Mouse (Mus musculus): ENCODE data around the gene Smarca1.

- TF ChIP-seq CTCF (IDR thresholded peaks at IDR 0.05; ENCODE audit: control insufficient read depth, insufficient read depth, insufficient replicate concordance, low read depth, low read length) (no peak), POLR2A (IDR thresholded peaks at IDR 0.05; ENCODE audit: control insufficient read depth, low read depth, low read length) (no peak)
These were observed 57.0 kb downstream of the Smarca1 start for GRCm38 (mm10) chrX:47835835-47836195.

All from testis, adult 2 months (tissue).